Mouse (Mus musculus) erythroblast, embryonic 14.5 days (primary cell): ENCODE measurements around the gene Ltbp1. TPM values are rescaled to one million over a fixed set of nuclear protein-coding genes. Genes with fewer than 3 reads are reported as not detected.
A peak's percentile ranks its signal among the peaks of the same experiment; 100 is the strongest.

Experiments used
- H3K27me3 ChIP-seq: 2 replicates; pipeline ENCODE4 v1.6.1; 2012; ENCODE audit warnings: inconsistent platforms; ENCODE audit not compliant: control insufficient read depth
- H3K36me3 ChIP-seq: 2 replicates; pipeline ENCODE4 v1.6.1; 2012; ENCODE audit warnings: mild to moderate bottlenecking, inconsistent platforms; ENCODE audit not compliant: control insufficient read depth
- H3K4me1 ChIP-seq: 2 replicates; pipeline ENCODE4 v1.6.1; 2012; ENCODE audit warnings: inconsistent platforms; ENCODE audit not compliant: control insufficient read depth
- H3K4me3 ChIP-seq: replicated peaks from 2 replicates; pipeline ENCODE3; 2012; ENCODE audit warnings: moderate library complexity, mild to moderate bottlenecking, inconsistent platforms
- H3K9me3 ChIP-seq: 2 replicates; pipeline ENCODE4 v1.6.1; 2012; ENCODE audit warnings: low read length, inconsistent platforms, mixed read lengths; ENCODE audit not compliant: control insufficient read depth
- GATA1 ChIP-seq: IDR thresholded peaks from 2 replicates; pipeline ENCODE4 v1.6.1; 2012; ENCODE audit warnings: low read length, inconsistent platforms, mixed read lengths
- TAL1 ChIP-seq: IDR thresholded peaks from 3 replicates; pipeline ENCODE4 v1.6.1; 2012; ENCODE audit warnings: low read length, inconsistent platforms, mixed read lengths
- polyA plus RNA-seq: library from polyadenylated mRNA; stranded (reverse); fragments of >175 nt; gene quantifications from 2 replicates; pipeline ENCODE4 v1.2.3, GENCODE M21; 2012

Ltbp1 gene
- polyA plus RNA-seq, 1 experiment, result 0.06 TPM

GRCm38 (mm10) chr17:75369351-75369750, 364.0 kb downstream of the Ltbp1 start:
- no peaks in the 10 kb centered on the region for H3K27me3 ChIP-seq
- H3K4me1 ChIP-seq, result no peaks in the 10 kb centered on the region
- TF ChIP-seq TAL1 (no peak), GATA1 (peak; percentile 17; the same call in 1 of the 2 replicates)
- H3K36me3 ChIP-seq, result no peaks in the 10 kb centered on the region
- no peak overlapping the region for H3K4me3 ChIP-seq
- no peaks in the 10 kb centered on the region for H3K9me3 ChIP-seq

- H3K4me1 ChIP-seq, result no peaks in the 10 kb centered on the region
- no peak overlapping the region for H3K4me3 ChIP-seq
- no peaks in the 10 kb centered on the region for H3K9me3 ChIP-seq
- TF ChIP-seq GATA1 (no peak), TAL1 (no peak)
- no peaks in the 10 kb centered on the region for H3K27me3 ChIP-seq
- no peaks in the 10 kb centered on the region for H3K36me3 ChIP-seq
Measured at GRCm38 (mm10) chr17:75370120-75370519, 364.8 kb downstream of the Ltbp1 start.

- H3K4me3 ChIP-seq, result no peak overlapping the region
- no peaks in the 10 kb centered on the region for H3K4me1 ChIP-seq
- no peaks in the 10 kb centered on the region for H3K36me3 ChIP-seq
- H3K27me3 ChIP-seq, result no peaks in the 10 kb centered on the region
- H3K9me3 ChIP-seq, result no peaks in the 10 kb centered on the region
- TF ChIP-seq GATA1 (no peak), TAL1 (no peak)
Measured at GRCm38 (mm10) chr17:75371650-75372049, 366.3 kb downstream of the Ltbp1 start.

- H3K4me3 ChIP-seq, result no peak overlapping the region
- H3K36me3 ChIP-seq, result no peaks in the 10 kb centered on the region
- no peak for TF ChIP-seq TAL1
- no peak for TF ChIP-seq GATA1
- no peaks in the 10 kb centered on the region for H3K27me3 ChIP-seq
- H3K4me1 ChIP-seq, result no peaks in the 10 kb centered on the region
- H3K9me3 ChIP-seq, result no peaks in the 10 kb centered on the region
Measured at GRCm38 (mm10) chr17:75372371-75372770, 367.0 kb downstream of the Ltbp1 start.

GRCm38 (mm10) chr17:75374287-75375024, 369.1 kb downstream of the Ltbp1 start:
- no peaks in the 10 kb centered on the region for H3K27me3 ChIP-seq
- no peak overlapping the region for H3K4me3 ChIP-seq
- TF ChIP-seq TAL1 (no peak), GATA1 (no peak)
- no peaks in the 10 kb centered on the region for H3K4me1 ChIP-seq
- no peaks in the 10 kb centered on the region for H3K36me3 ChIP-seq
- H3K9me3 ChIP-seq, result no peaks in the 10 kb centered on the region

- Histone ChIP-seq H3K27me3 (no peaks in the 10 kb centered on the region), H3K9me3 (no peaks in the 10 kb centered on the region), H3K4me3 (no peak overlapping the region), H3K36me3 (no peaks in the 10 kb centered on the region), H3K4me1 (no peaks in the 10 kb centered on the region)
- TF ChIP-seq TAL1 (no peak), GATA1 (no peak)
Measured at GRCm38 (mm10) chr17:75378256-75378871, 373.0 kb downstream of the Ltbp1 start.

GRCm38 (mm10) chr17:75380167-75380566, 374.8 kb downstream of the Ltbp1 start:
- TF ChIP-seq GATA1 (no peak), TAL1 (no peak)
- Histone ChIP-seq H3K9me3 (no peaks in the 10 kb centered on the region), H3K36me3 (no peaks in the 10 kb centered on the region), H3K27me3 (no peaks in the 10 kb centered on the region), H3K4me3 (no peak overlapping the region), H3K4me1 (no peaks in the 10 kb centered on the region)

- H3K27me3 ChIP-seq, result no peaks in the 10 kb centered on the region
- H3K36me3 ChIP-seq, result no peaks in the 10 kb centered on the region
- H3K4me3 ChIP-seq, result no peak overlapping the region
- TF ChIP-seq GATA1 (no peak), TAL1 (no peak)
- H3K9me3 ChIP-seq, result no peaks in the 10 kb centered on the region
- H3K4me1 ChIP-seq, result no peaks in the 10 kb centered on the region
Measured at GRCm38 (mm10) chr17:75388402-75388801, 383.0 kb downstream of the Ltbp1 start.

GRCm38 (mm10) chr17:75390142-75390541, 384.8 kb downstream of the Ltbp1 start:
- H3K4me1 ChIP-seq, result no peaks in the 10 kb centered on the region
- no peaks in the 10 kb centered on the region for H3K27me3 ChIP-seq
- H3K9me3 ChIP-seq, result no peaks in the 10 kb centered on the region
- H3K36me3 ChIP-seq, result no peaks in the 10 kb centered on the region
- no peak for TF ChIP-seq TAL1
- TF ChIP-seq GATA1, result no peak
- no peak overlapping the region for H3K4me3 ChIP-seq
